Mouse (Mus musculus) limb, embryonic 14.5 days (tissue): Measurements from ENCODE around the gene Frmd8. TPM values are rescaled to one million over a fixed set of nuclear protein-coding genes. Genes with fewer than 3 reads are reported as not detected.

Experiments used
- ATAC-seq: fragments of 200-750 bp; cut with Nextera tagmentation; 2 replicates; pipeline ENCODE4 v1.8.0; 2017; ENCODE audit warnings: low read depth, moderate number of reproducible peaks, moderate TSS enrichment; ENCODE audit not compliant: low FRiP score
- DNase-seq: peaks from one replicate; pipeline ENCODE4 v3.0.0-alpha.2; 2015; ENCODE audit warnings: low spot score
- H3K27ac ChIP-seq: fragments of 300-500 bp; sonication (generic); replicated peaks from 2 replicates; pipeline ENCODE4 v1.5.1; 2014; ENCODE audit warnings: low read depth, mild to moderate bottlenecking, low read length, moderate library complexity, mixed read lengths
- H3K27me3 ChIP-seq: fragments of 300-500 bp; sonication (generic); 2 replicates; pipeline ENCODE4 v1.6.1; 2014; ENCODE audit warnings: low read length, mixed read lengths; ENCODE audit not compliant: control insufficient read depth, insufficient read depth
- H3K36me3 ChIP-seq: fragments of 300-500 bp; sonication (generic); 2 replicates; pipeline ENCODE4 v1.6.1; 2014; ENCODE audit warnings: mild to moderate bottlenecking, low read length, moderate library complexity, mixed read lengths; ENCODE audit not compliant: control insufficient read depth, insufficient read depth
- H3K4me1 ChIP-seq: fragments of 300-500 bp; sonication (generic); 2 replicates; pipeline ENCODE4 v1.6.1; 2014; ENCODE audit warnings: antibody characterized with exemption, low read length, mixed read lengths; ENCODE audit not compliant: control insufficient read depth, insufficient read depth
- H3K4me2 ChIP-seq: fragments of 300-500 bp; sonication (generic); replicated peaks from 2 replicates; pipeline ENCODE4 v1.6.1; 2014; ENCODE audit warnings: low read depth, mild to moderate bottlenecking, low read length, moderate library complexity; ENCODE audit not compliant: severe bottlenecking
- H3K4me3 ChIP-seq: fragments of 300-500 bp; sonication (generic); replicated peaks from 2 replicates; pipeline ENCODE4 v1.5.1; 2014; ENCODE audit warnings: low read length
- H3K9ac ChIP-seq: fragments of 300-500 bp; sonication (generic); 2 replicates; pipeline ENCODE4 v1.6.1; 2014; ENCODE audit warnings: mild to moderate bottlenecking, low read depth, low read length, moderate library complexity; ENCODE audit not compliant: severe bottlenecking
- H3K9me3 ChIP-seq: fragments of 300-500 bp; sonication (generic); 2 replicates; pipeline ENCODE4 v1.6.1; 2016; ENCODE audit warnings: low read length; ENCODE audit not compliant: control insufficient read depth
- POLR2A ChIP-seq: fragments of 200-500 bp; IDR thresholded peaks from 2 replicates; pipeline ENCODE4 v1.8.0; 2012; ENCODE audit warnings: inconsistent platforms, mild to moderate bottlenecking, moderate library complexity, borderline replicate concordance; ENCODE audit not compliant: insufficient read depth, insufficient read length; ENCODE audit errors: extremely low read depth
- whole genome bisulfite sequencing: fragments of 180-500 bp; shearing (Covaris S2); extraction: QIAGEN DNeasy Blood & Tissue Kit; methylation state at CpG from one replicate; pipeline ENCODE4 v1.1.7; 2014; 5-methylcytosine and 5-hydroxymethylcytosine counted together
- polyA plus RNA-seq, 2 experiments: library from polyadenylated mRNA; depleted of rRNA in 1 of 2; stranded (reverse) in 1 of 2; unstranded in 1 of 2; fragments of >200 nt; fragmentation: Nextera tagmentation in 1 of 2; extraction: Ambion mirVana in 1 of 2; gene quantifications; 2 replicates each; pipeline versions ENCODE4 v1.2.1 to v1.2.3; 2012 to 2014

Gene Frmd8
- polyA plus RNA-seq, 2 experiments, result 22.7 TPM

GRCm38 (mm10) chr19:5800632-5801431 lies 74.2 kb downstream of the Frmd8 start:
- Histone ChIP-seq H3K9me3 (no peaks in the 10 kb centered on the region), H3K27ac (peak overlapping the region; percentile 100), H3K36me3 (peaks cover 41% of the 10 kb centered on the region), H3K9ac (peak overlapping the region; percentile 98), H3K27me3 (no peaks in the 10 kb centered on the region), H3K4me3 (peak overlapping the region; percentile 74), H3K4me2 (peak overlapping the region; percentile 97), H3K4me1 (peaks cover 24% of the 10 kb centered on the region)
- DNase-seq (peak; percentile 36), ATAC-seq (no peak)
- WGBS, result 0% methylated on average over 19 of the region's 19 CpGs
- TF ChIP-seq POLR2A, result no peak; the same call in 1 of the 2 replicates

DNA sequence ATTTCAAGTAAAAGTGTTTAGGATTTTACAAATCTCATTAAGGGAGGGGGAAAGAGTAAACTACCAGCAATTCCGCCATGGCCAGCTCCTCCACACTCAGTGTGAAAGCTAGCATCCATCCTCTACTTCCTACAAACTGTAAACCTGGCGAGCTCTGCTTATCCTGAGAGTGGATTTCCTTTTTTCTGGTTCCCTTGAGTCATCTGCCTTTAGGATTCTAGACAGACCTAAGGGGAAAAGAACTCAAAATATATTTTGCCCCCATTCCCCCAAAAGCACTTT lies 74.8 kb downstream of the Frmd8 start:
- Histone ChIP-seq H3K4me1 (peaks cover 24% of the 10 kb centered on the region), H3K4me2 (peak overlapping the region; percentile 97), H3K9ac (peak overlapping the region; percentile 98), H3K27me3 (no peaks in the 10 kb centered on the region), H3K36me3 (peaks cover 47% of the 10 kb centered on the region), H3K4me3 (peak overlapping the region; percentile 74), H3K9me3 (no peaks in the 10 kb centered on the region), H3K27ac (peak overlapping the region; percentile 100)
- no peak for DNase-seq
- ATAC-seq, result no peak
- WGBS, result 2% methylated on average over 2 of the region's 2 CpGs
- no peak for TF ChIP-seq POLR2A

Other genes with a start within 250 kb of the Frmd8 start
- gene Rela, start 237.8 kb downstream of the Frmd8 start, polyA plus RNA-seq (2012; rRNA removed), result 59.8 and 88.7 TPM in 2 replicates
- gene Rela, start 237.8 kb downstream of the Frmd8 start, polyA plus RNA-seq (2014; fragmentation: Nextera tagmentation; extraction: Ambion mirVana), result 54.8 and 57.2 TPM in 2 replicates
- 62.5 and 86.0 TPM in 2 replicates for gene Sipa1, start 211.6 kb downstream of the Frmd8 start, polyA plus RNA-seq (2012; rRNA removed)
- 27.9 and 29.1 TPM in 2 replicates for gene Sipa1, start 211.6 kb downstream of the Frmd8 start, polyA plus RNA-seq (2014; fragmentation: Nextera tagmentation; extraction: Ambion mirVana)
- gene Map3k11, start 186.5 kb downstream of the Frmd8 start, polyA plus RNA-seq (2012; rRNA removed), result 30.1 and 38.9 TPM in 2 replicates
- 19.0 and 20.7 TPM in 2 replicates for gene Map3k11, start 186.5 kb downstream of the Frmd8 start, polyA plus RNA-seq (2014; fragmentation: Nextera tagmentation; extraction: Ambion mirVana)
- 101 and 160 TPM in 2 replicates for gene Pcnx3, start 186.4 kb downstream of the Frmd8 start, polyA plus RNA-seq (2012; rRNA removed)
- 31.8 and 32.3 TPM in 2 replicates for gene Pcnx3, start 186.4 kb downstream of the Frmd8 start, polyA plus RNA-seq (2014; fragmentation: Nextera tagmentation; extraction: Ambion mirVana)
- gene Kcnk7, start 170.9 kb downstream of the Frmd8 start, polyA plus RNA-seq (2012; rRNA removed), result 0.41 and 0.63 TPM in 2 replicates
- 0.65 and 0.81 TPM in 2 replicates for gene Kcnk7, start 170.9 kb downstream of the Frmd8 start, polyA plus RNA-seq (2014; fragmentation: Nextera tagmentation; extraction: Ambion mirVana)
- gene Ehbp1l1, start 149.0 kb downstream of the Frmd8 start, polyA plus RNA-seq (2012; rRNA removed), result 51.0 and 51.1 TPM in 2 replicates
- 20.0 and 25.4 TPM in 2 replicates for gene Ehbp1l1, start 149.0 kb downstream of the Frmd8 start, polyA plus RNA-seq (2014; fragmentation: Nextera tagmentation; extraction: Ambion mirVana)
- gene Fam89b, start 145.6 kb downstream of the Frmd8 start, polyA plus RNA-seq (2012; rRNA removed), result 169 and 253 TPM in 2 replicates
- gene Fam89b, start 145.6 kb downstream of the Frmd8 start, polyA plus RNA-seq (2014; fragmentation: Nextera tagmentation; extraction: Ambion mirVana), result 125 TPM in 2 replicates
- 341 and 441 TPM in 2 replicates for gene Ltbp3, start 134.4 kb downstream of the Frmd8 start, polyA plus RNA-seq (2012; rRNA removed)
- gene Ltbp3, start 134.4 kb downstream of the Frmd8 start, polyA plus RNA-seq (2014; fragmentation: Nextera tagmentation; extraction: Ambion mirVana), result 99.8 and 103 TPM in 2 replicates
- gene Scyl1, start 103.9 kb downstream of the Frmd8 start, polyA plus RNA-seq (2012; rRNA removed), result 152 and 186 TPM in 2 replicates
- gene Scyl1, start 103.9 kb downstream of the Frmd8 start, polyA plus RNA-seq (2014; fragmentation: Nextera tagmentation; extraction: Ambion mirVana), result 78.4 and 81.1 TPM in 2 replicates
- 6.2 and 6.3 TPM in 2 replicates for gene Slc25a45, start 2.5 kb upstream of the Frmd8 start, polyA plus RNA-seq (2012; rRNA removed)
- gene Slc25a45, start 2.5 kb upstream of the Frmd8 start, polyA plus RNA-seq (2014; fragmentation: Nextera tagmentation; extraction: Ambion mirVana), result 2.5 and 3.0 TPM in 2 replicates
- 4.8 TPM in 2 replicates for gene Tigd3, start 18.9 kb upstream of the Frmd8 start, polyA plus RNA-seq (2012; rRNA removed)
- gene Tigd3, start 18.9 kb upstream of the Frmd8 start, polyA plus RNA-seq (2014; fragmentation: Nextera tagmentation; extraction: Ambion mirVana), result 1.7 and 2.0 TPM in 2 replicates
- gene Dpf2, start 37.7 kb upstream of the Frmd8 start, polyA plus RNA-seq (2012; rRNA removed), result 179 and 199 TPM in 2 replicates
- gene Dpf2, start 37.7 kb upstream of the Frmd8 start, polyA plus RNA-seq (2014; fragmentation: Nextera tagmentation; extraction: Ambion mirVana), result 143 and 147 TPM in 2 replicates
- 9.7 and 10.0 TPM in 2 replicates for gene Cdc42ep2, start 49.5 kb upstream of the Frmd8 start, polyA plus RNA-seq (2012; rRNA removed)
- gene Cdc42ep2, start 49.5 kb upstream of the Frmd8 start, polyA plus RNA-seq (2014; fragmentation: Nextera tagmentation; extraction: Ambion mirVana), result 6.5 and 8.0 TPM in 2 replicates
- 87.9 and 109 TPM in 2 replicates for gene Pola2, start 88.9 kb upstream of the Frmd8 start, polyA plus RNA-seq (2012; rRNA removed)
- 65.8 and 66.3 TPM in 2 replicates for gene Pola2, start 88.9 kb upstream of the Frmd8 start, polyA plus RNA-seq (2014; fragmentation: Nextera tagmentation; extraction: Ambion mirVana)
- not detected in 2 replicates for gene Slc22a20, start 110.9 kb upstream of the Frmd8 start, polyA plus RNA-seq (2012; rRNA removed)
- gene Slc22a20, start 110.9 kb upstream of the Frmd8 start, polyA plus RNA-seq (2014; fragmentation: Nextera tagmentation; extraction: Ambion mirVana), result not detected in 2 replicates
- 29.0 and 33.4 TPM in 2 replicates for gene Capn1, start 140.6 kb upstream of the Frmd8 start, polyA plus RNA-seq (2012; rRNA removed)
- 18.0 and 19.7 TPM in 2 replicates for gene Capn1, start 140.6 kb upstream of the Frmd8 start, polyA plus RNA-seq (2014; fragmentation: Nextera tagmentation; extraction: Ambion mirVana)
- 49.2 and 63.9 TPM in 2 replicates for gene Syvn1, start 171.3 kb upstream of the Frmd8 start, polyA plus RNA-seq (2012; rRNA removed)
- 31.5 and 34.6 TPM in 2 replicates for gene Syvn1, start 171.3 kb upstream of the Frmd8 start, polyA plus RNA-seq (2014; fragmentation: Nextera tagmentation; extraction: Ambion mirVana)
- gene Mrpl49, start 182.5 kb upstream of the Frmd8 start, polyA plus RNA-seq (2012; rRNA removed), result 47.0 and 54.8 TPM in 2 replicates
- gene Mrpl49, start 182.5 kb upstream of the Frmd8 start, polyA plus RNA-seq (2014; fragmentation: Nextera tagmentation; extraction: Ambion mirVana), result 75.3 and 75.5 TPM in 2 replicates
- 1,573 and 1,838 TPM in 2 replicates for gene Fau, start 182.6 kb upstream of the Frmd8 start, polyA plus RNA-seq (2012; rRNA removed)
- 948 and 968 TPM in 2 replicates for gene Fau, start 182.6 kb upstream of the Frmd8 start, polyA plus RNA-seq (2014; fragmentation: Nextera tagmentation; extraction: Ambion mirVana)
- gene Znhit2, start 185.9 kb upstream of the Frmd8 start, polyA plus RNA-seq (2012; rRNA removed), result 32.0 and 41.5 TPM in 2 replicates
- 36.5 and 37.0 TPM in 2 replicates for gene Znhit2, start 185.9 kb upstream of the Frmd8 start, polyA plus RNA-seq (2014; fragmentation: Nextera tagmentation; extraction: Ambion mirVana)
- gene Tm7sf2, start 193.1 kb upstream of the Frmd8 start, polyA plus RNA-seq (2012; rRNA removed), result 43.8 and 59.6 TPM in 2 replicates
- gene Tm7sf2, start 193.1 kb upstream of the Frmd8 start, polyA plus RNA-seq (2014; fragmentation: Nextera tagmentation; extraction: Ambion mirVana), result 15.5 and 18.8 TPM in 2 replicates
- gene Vps51, start 202.0 kb upstream of the Frmd8 start, polyA plus RNA-seq (2012; rRNA removed), result 81.6 and 95.9 TPM in 2 replicates
- 51.9 and 60.5 TPM in 2 replicates for gene Vps51, start 202.0 kb upstream of the Frmd8 start, polyA plus RNA-seq (2014; fragmentation: Nextera tagmentation; extraction: Ambion mirVana)
- 0.20 TPM in 1 of 2 replicates, not detected in the other for gene Tmem262, start 204.8 kb upstream of the Frmd8 start, polyA plus RNA-seq (2012; rRNA removed)
- gene Tmem262, start 204.8 kb upstream of the Frmd8 start, polyA plus RNA-seq (2014; fragmentation: Nextera tagmentation; extraction: Ambion mirVana), result not detected in 2 replicates
- 1.1 and 1.3 TPM in 2 replicates for gene Gm28374, start 207.0 kb upstream of the Frmd8 start, polyA plus RNA-seq (2012; rRNA removed)
- gene Gm28374, start 207.0 kb upstream of the Frmd8 start, polyA plus RNA-seq (2014; fragmentation: Nextera tagmentation; extraction: Ambion mirVana), result 1.1 and 1.3 TPM in 2 replicates
- 134 and 177 TPM in 2 replicates for gene Zfpl1, start 209.7 kb upstream of the Frmd8 start, polyA plus RNA-seq (2012; rRNA removed)
- 85.4 and 91.0 TPM in 2 replicates for gene Zfpl1, start 209.7 kb upstream of the Frmd8 start, polyA plus RNA-seq (2014; fragmentation: Nextera tagmentation; extraction: Ambion mirVana)
- 22.0 and 23.3 TPM in 2 replicates for gene Cdca5, start 209.7 kb upstream of the Frmd8 start, polyA plus RNA-seq (2012; rRNA removed)
- gene Cdca5, start 209.7 kb upstream of the Frmd8 start, polyA plus RNA-seq (2014; fragmentation: Nextera tagmentation; extraction: Ambion mirVana), result 27.9 and 31.5 TPM in 2 replicates
- gene AC131692.1, start 219.1 kb upstream of the Frmd8 start, polyA plus RNA-seq (2012; rRNA removed), result 0.14 and 0.75 TPM in 2 replicates
- not detected in 2 replicates for gene AC131692.1, start 219.1 kb upstream of the Frmd8 start, polyA plus RNA-seq (2014; fragmentation: Nextera tagmentation; extraction: Ambion mirVana)
- 2.5 and 3.0 TPM in 2 replicates for gene Naaladl1, start 230.5 kb upstream of the Frmd8 start, polyA plus RNA-seq (2012; rRNA removed)
- gene Naaladl1, start 230.5 kb upstream of the Frmd8 start, polyA plus RNA-seq (2014; fragmentation: Nextera tagmentation; extraction: Ambion mirVana), result 0.21 and 0.48 TPM in 2 replicates
- 45.6 and 57.9 TPM in 2 replicates for gene Sac3d1, start 243.4 kb upstream of the Frmd8 start, polyA plus RNA-seq (2012; rRNA removed)
- 53.8 and 55.9 TPM in 2 replicates for gene Sac3d1, start 243.4 kb upstream of the Frmd8 start, polyA plus RNA-seq (2014; fragmentation: Nextera tagmentation; extraction: Ambion mirVana)